In genomic region chr13:55475750-55476149, GRCm38 (mm10) we compare ENCODE assay signal across 34 mouse cellular contexts. TPM values are rescaled to one million over a fixed set of nuclear protein-coding genes. Genes with fewer than 3 reads are reported as not detected.
DNase-seq lines count a peak whose midpoint lies in the region; ATAC-seq and TF ChIP-seq lines count a peak whose summit lies in the region.
"Had no signal": no experiment of that assay in that cellular context is flagged by ENCODE, and none has a peak within 500 bp of the region (broad histone marks: within the 10 kb centered on the region; RNA-seq: fewer than 3 reads in every experiment).

No protein-coding gene starts in this region.

- H3K4me1 ChIP-seq in forebrain, embryonic 15.5 days: peaks cover 56% of the 10 kb centered on the region
- peaks cover 31% of the 10 kb centered on the region for H3K4me1 ChIP-seq in forebrain, embryonic 14.5 days (ENCODE audit: control insufficient read depth, insufficient read depth, low read length)
- peaks cover 62% of the 10 kb centered on the region for H3K4me1 ChIP-seq in neural tube, embryonic 13.5 days (replicated peaks)

- H3K27me3 ChIP-seq in forebrain, embryonic 15.5 days: no peaks in the 10 kb centered on the region
- no peaks in the 10 kb centered on the region for H3K27me3 ChIP-seq in forebrain, embryonic 14.5 days (replicated peaks; ENCODE audit: control insufficient read depth, insufficient read depth, low read length)
- no peaks in the 10 kb centered on the region for H3K27me3 ChIP-seq in neural tube, embryonic 13.5 days
- H3K27me3 ChIP-seq: kidney, embryonic 15.5 days; limb, embryonic 13.5 days; lung, embryonic 15.5 days had no signal

- peaks cover 67% of the 10 kb centered on the region for H3K36me3 ChIP-seq in forebrain, embryonic 15.5 days
- H3K36me3 ChIP-seq in forebrain, embryonic 14.5 days (ENCODE audit: control insufficient read depth, insufficient read depth, low read length): peaks cover 78% of the 10 kb centered on the region
- peaks cover 77% of the 10 kb centered on the region for H3K36me3 ChIP-seq in neural tube, embryonic 13.5 days

- H3K4me2 ChIP-seq in forebrain, embryonic 15.5 days (replicated peaks): no peak overlapping the region
- H3K4me2 ChIP-seq in forebrain, embryonic 14.5 days (ENCODE audit: low read length): no peak overlapping the region
- H3K4me2 ChIP-seq in neural tube, embryonic 13.5 days: no peak overlapping the region
- H3K4me2 ChIP-seq: kidney, embryonic 15.5 days; limb, embryonic 13.5 days; liver, embryonic 11.5 days; lung, embryonic 15.5 days had no signal

- no peak overlapping the region for H3K4me3 ChIP-seq in forebrain, embryonic 15.5 days
- no peak overlapping the region for H3K4me3 ChIP-seq in forebrain, embryonic 14.5 days (ENCODE audit: low read depth, low read length)
- no peak overlapping the region for H3K4me3 ChIP-seq in layer of hippocampus, adult 2 months
- no peak overlapping the region for H3K4me3 ChIP-seq in neural tube, embryonic 13.5 days
- H3K4me3 ChIP-seq: erythroblast, embryonic 14.5 days; kidney, embryonic 15.5 days; limb, embryonic 13.5 days; lung, embryonic 15.5 days; myocyte had no signal

- no peak for ATAC-seq in forebrain, embryonic 15.5 days (replicated peaks)
- no peak for ATAC-seq in forebrain, embryonic 14.5 days
- no peak for ATAC-seq in neural tube, embryonic 13.5 days (ENCODE audit: low read depth)
- ATAC-seq: CD4-positive, CD25-positive, alpha-beta regulatory T cell, adult 4 months; midbrain, embryonic 16.5 days had no signal

- no peak for TF ChIP-seq CTCF in layer of hippocampus, adult 2 months (conservative IDR thresholded peaks at IDR 0.05)

- DNase-seq in forebrain, embryonic 14.5 days (ENCODE audit: low spot score): no peak
- no peak for DNase-seq in layer of hippocampus, adult 2 months (ENCODE audit: low spot score in 2 of 2)
- no peak for DNase-seq in layer of hippocampus, adult 9-11 months
- no peak for DNase-seq in neural tube, embryonic 10.5 days (ENCODE audit: extremely low spot score, low spot score)
- no peak for DNase-seq in right cerebral cortex, postnatal 10 days (ENCODE audit: low spot score in 2 of 2)
- DNase-seq: adrenal gland, postnatal 25 days; cerebellum, adult 11-12 months; cerebellum, adult 9-11 months; gastrocnemius, postnatal 14 days; heart, postnatal 14 days; kidney, adult 18-20 months; kidney, postnatal 25 days; lung, postnatal 36 days; right cerebral cortex, adult 18-20 months; right cerebral cortex, postnatal 4 days; thymus, adult 18-20 months; thymus, postnatal 25 days had no signal

- H3K27ac ChIP-seq in forebrain, embryonic 15.5 days (replicated peaks): peak overlapping the region; percentile 92; the same call in 1 of the 2 replicates
- no peak overlapping the region; the same call in 1 of the 2 replicates for H3K27ac ChIP-seq in forebrain, embryonic 14.5 days (ENCODE audit: low read depth, low read length)
- peak overlapping the region; percentile 99 for H3K27ac ChIP-seq in layer of hippocampus, adult 2 months
- 0 out of 2 replicates have a peak overlapping the region, but pooled peaks have one; percentile 42 for H3K27ac ChIP-seq in neural tube, embryonic 13.5 days (replicated peaks)
- H3K27ac ChIP-seq: kidney, embryonic 15.5 days; limb, embryonic 13.5 days; lung, embryonic 15.5 days; stomach, postnatal 0 days had no signal

- no peaks in the 10 kb centered on the region for H3K9me3 ChIP-seq in forebrain, embryonic 15.5 days
- no peaks in the 10 kb centered on the region for H3K9me3 ChIP-seq in forebrain, embryonic 14.5 days (replicated peaks; ENCODE audit: control insufficient read depth, low read length)
- H3K9me3 ChIP-seq in neural tube, embryonic 13.5 days: no peaks in the 10 kb centered on the region
- H3K9me3 ChIP-seq: hindbrain, embryonic 10.5 days; kidney, embryonic 15.5 days; limb, embryonic 13.5 days; lung, embryonic 15.5 days had no signal

- no peak overlapping the region for H3K9ac ChIP-seq in forebrain, embryonic 15.5 days (replicated peaks)
- H3K9ac ChIP-seq in forebrain, embryonic 14.5 days (ENCODE audit: low read length): no peak overlapping the region
- peak overlapping the region; percentile 45; the same call in 1 of the 2 replicates for H3K9ac ChIP-seq in neural tube, embryonic 13.5 days
- H3K9ac ChIP-seq: kidney, embryonic 15.5 days; limb, embryonic 13.5 days; lung, embryonic 15.5 days had no signal

- WGBS in forebrain, embryonic 15.5 days: 88% methylated on average over 5 of the region's 5 CpGs
- 95% methylated on average over 5 of the region's 5 CpGs for WGBS in forebrain, embryonic 14.5 days
- WGBS in neural tube, embryonic 13.5 days: 88% methylated on average over 5 of the region's 5 CpGs

RNA-seq across cellular contexts. Expression of gene Prr7, which starts 11.7 kb away (rescaled TPM):
- polyA plus RNA-seq in forebrain, embryonic 15.5 days (2015; fragmentation: Nextera tagmentation; extraction: Ambion mirVana): 3.2 and 3.4 TPM in 2 replicates
- 6.7 and 7.4 TPM in 2 replicates for polyA plus RNA-seq in forebrain, embryonic 14.5 days (2014; fragmentation: Nextera tagmentation; extraction: Ambion mirVana)
- 10 to 100 TPM; 83.0 to 84.5 TPM for total RNA-seq in layer of hippocampus, adult 2 months (2021)
- polyA plus RNA-seq in neural tube, embryonic 13.5 days (2015; fragmentation: Nextera tagmentation; extraction: Ambion mirVana): 2.5 and 3.1 TPM in 2 replicates
- polyA plus RNA-seq: CD4-positive, CD25-positive, alpha-beta regulatory T cell, adult 4 months; liver, embryonic 16.5 days had no signal

RNA-seq across cellular contexts. Expression of gene Dbn1, which starts 12.2 kb away (rescaled TPM):
- polyA plus RNA-seq in forebrain, embryonic 15.5 days (2015; fragmentation: Nextera tagmentation; extraction: Ambion mirVana): 732 and 750 TPM in 2 replicates
- polyA plus RNA-seq in forebrain, embryonic 14.5 days (2014; fragmentation: Nextera tagmentation; extraction: Ambion mirVana): 396 and 523 TPM in 2 replicates
- total RNA-seq in layer of hippocampus, adult 2 months (2021): 100 to 1,000 TPM; 396 to 403 TPM
- 574 and 615 TPM in 2 replicates for polyA plus RNA-seq in neural tube, embryonic 13.5 days (2015; fragmentation: Nextera tagmentation; extraction: Ambion mirVana)
- polyA plus RNA-seq: CD4-positive, CD25-positive, alpha-beta regulatory T cell, adult 4 months had no signal

RNA-seq across cellular contexts. Expression of gene Grk6, which starts 30.9 kb away (rescaled TPM):
- 46.1 and 47.6 TPM in 2 replicates for polyA plus RNA-seq in forebrain, embryonic 15.5 days (2015; fragmentation: Nextera tagmentation; extraction: Ambion mirVana)
- 25.0 and 28.9 TPM in 2 replicates for polyA plus RNA-seq in forebrain, embryonic 14.5 days (2014; fragmentation: Nextera tagmentation; extraction: Ambion mirVana)
- total RNA-seq in layer of hippocampus, adult 2 months (2021): 10 to 100 TPM; 64.8 to 65.8 TPM
- polyA plus RNA-seq in neural tube, embryonic 13.5 days (2015; fragmentation: Nextera tagmentation; extraction: Ambion mirVana): 35.7 and 38.5 TPM in 2 replicates

RNA-seq across cellular contexts. Expression of gene Pdlim7, which starts 37.7 kb away (rescaled TPM):
- polyA plus RNA-seq in forebrain, embryonic 15.5 days (2015; fragmentation: Nextera tagmentation; extraction: Ambion mirVana): 135 and 138 TPM in 2 replicates
- 124 and 127 TPM in 2 replicates for polyA plus RNA-seq in forebrain, embryonic 14.5 days (2014; fragmentation: Nextera tagmentation; extraction: Ambion mirVana)
- 10 to 100 TPM; 97.4 to 99.9 TPM for total RNA-seq in layer of hippocampus, adult 2 months (2021)
- polyA plus RNA-seq in neural tube, embryonic 13.5 days (2015; fragmentation: Nextera tagmentation; extraction: Ambion mirVana): 155 and 167 TPM in 2 replicates

RNA-seq across cellular contexts. Expression of gene F12, which starts 49.2 kb away (rescaled TPM):
- 0.09 TPM in 1 of 2 replicates, not detected in the other for polyA plus RNA-seq in forebrain, embryonic 15.5 days (2015; fragmentation: Nextera tagmentation; extraction: Ambion mirVana)
- polyA plus RNA-seq in forebrain, embryonic 14.5 days (2014; fragmentation: Nextera tagmentation; extraction: Ambion mirVana): not detected in 2 replicates
- total RNA-seq in layer of hippocampus, adult 2 months (2021): under 1 TPM; 0.44 to 0.93 TPM
- 0.25 TPM in 1 of 2 replicates, not detected in the other for polyA plus RNA-seq in neural tube, embryonic 13.5 days (2015; fragmentation: Nextera tagmentation; extraction: Ambion mirVana)
- total RNA-seq: adrenal gland, adult 18-20 months; gastrocnemius, postnatal 14 days; granulocyte monocyte progenitor cell, adult 5-6 weeks; heart, postnatal 14 days had no signal
- polyA plus RNA-seq: CD4-positive, CD25-positive, alpha-beta regulatory T cell, adult 4 months; embryonic facial prominence, embryonic 14.5 days; heart, embryonic 14.5 days; myocyte had no signal
